ENCODE assay signal across 9 mouse cellular contexts in the genomic region with DNA sequence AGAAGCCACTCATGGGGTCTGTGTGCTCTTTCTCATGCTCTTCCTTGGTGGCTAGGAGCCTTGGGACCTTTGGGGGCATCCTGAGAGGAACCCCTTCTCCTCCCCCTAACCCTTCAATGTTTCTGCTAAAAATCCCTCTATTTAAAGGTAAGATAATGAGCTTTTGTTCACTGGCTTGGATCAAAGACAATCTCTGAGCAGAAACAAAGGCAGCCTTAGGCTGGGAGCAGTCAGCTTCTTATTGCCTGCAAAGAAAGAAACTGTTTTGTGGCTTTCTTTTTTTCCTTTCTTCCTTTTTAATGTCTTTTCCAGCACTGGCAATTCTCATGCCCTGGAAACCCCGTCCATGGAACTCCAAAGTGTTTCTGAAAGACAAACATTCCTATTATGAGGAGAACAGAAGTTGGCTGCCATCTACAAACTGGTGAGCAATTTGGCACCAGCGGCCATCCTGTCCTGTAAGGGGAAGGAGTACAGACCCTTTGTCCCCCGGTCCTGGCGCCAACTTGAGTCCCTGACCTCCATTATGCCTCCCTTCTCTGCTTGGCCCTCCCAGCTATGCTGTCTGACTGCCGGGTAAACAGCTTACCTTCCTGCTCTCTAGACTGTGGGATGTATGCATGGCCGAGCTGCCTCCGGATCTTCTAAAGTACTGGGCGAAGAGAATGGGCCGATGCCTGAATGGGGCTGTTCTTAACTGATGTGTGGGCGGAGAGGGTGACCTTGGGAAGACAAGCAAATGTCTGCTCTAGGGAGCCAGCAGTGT. TPM values are rescaled to one million over a fixed set of nuclear protein-coding genes. Genes with fewer than 3 reads are reported as not detected.
A peak's percentile ranks its signal among the peaks of the same experiment; 100 is the strongest.
DNase-seq lines count a peak whose midpoint lies in the region; ATAC-seq and TF ChIP-seq lines count a peak whose summit lies in the region.
"Had no signal": no experiment of that assay in that cellular context is flagged by ENCODE, and none has a peak within 500 bp of the region (broad histone marks: within the 10 kb centered on the region; RNA-seq: fewer than 3 reads in every experiment).

No protein-coding gene starts in this region.

- 19% methylated on average over 10 of the region's 10 CpGs for WGBS in hindbrain, postnatal 0 days
- 18% methylated on average over 10 of the region's 10 CpGs for WGBS in midbrain, embryonic 12.5 days
- WGBS in intestine, postnatal 0 days = 70% methylated on average over 10 of the region's 10 CpGs

- no peaks in the 10 kb centered on the region for H3K27me3 ChIP-seq in hindbrain, postnatal 0 days (ENCODE audit: insufficient read depth, low read length)
- H3K27me3 ChIP-seq in midbrain, embryonic 12.5 days = no peaks in the 10 kb centered on the region
- H3K27me3 ChIP-seq in intestine, postnatal 0 days (replicated peaks; ENCODE audit: control insufficient read depth, insufficient read depth, low read length) = no peaks in the 10 kb centered on the region

- TF ChIP-seq CTCF in hindbrain, postnatal 0 days (IDR thresholded peaks at IDR 0.05; ENCODE audit: low read depth) = no peak
- TF ChIP-seq CTCF in intestine, postnatal 0 days (IDR thresholded peaks at IDR 0.05; ENCODE audit: low read depth) = no peak

- H3K9me3 ChIP-seq in hindbrain, postnatal 0 days (ENCODE audit: low read length) = no peaks in the 10 kb centered on the region
- no peaks in the 10 kb centered on the region for H3K9me3 ChIP-seq in midbrain, embryonic 12.5 days
- H3K9me3 ChIP-seq in intestine, postnatal 0 days (ENCODE audit: control insufficient read depth) = no peaks in the 10 kb centered on the region

- no peaks in the 10 kb centered on the region for H3K36me3 ChIP-seq in hindbrain, postnatal 0 days (ENCODE audit: insufficient read depth, low read length)
- no peaks in the 10 kb centered on the region for H3K36me3 ChIP-seq in midbrain, embryonic 12.5 days
- no peaks in the 10 kb centered on the region for H3K36me3 ChIP-seq in intestine, postnatal 0 days (ENCODE audit: control insufficient read depth, insufficient read depth)

- no peak overlapping the region for H3K4me2 ChIP-seq in hindbrain, postnatal 0 days (ENCODE audit: low read depth, low read length)
- H3K4me2 ChIP-seq in midbrain, embryonic 12.5 days (replicated peaks) = no peak overlapping the region
- no peak overlapping the region for H3K4me2 ChIP-seq in intestine, postnatal 0 days (replicated peaks; ENCODE audit: low read depth)

- 0 out of 2 replicates have a peak, but pooled peaks cover 4% of the 10 kb centered on the region for H3K4me1 ChIP-seq in hindbrain, postnatal 0 days (ENCODE audit: insufficient read depth, low read length)
- H3K4me1 ChIP-seq in midbrain, embryonic 12.5 days = peaks cover 43% of the 10 kb centered on the region
- no peaks in the 10 kb centered on the region for H3K4me1 ChIP-seq in intestine, postnatal 0 days (replicated peaks; ENCODE audit: control insufficient read depth, insufficient read depth, low read length)

- H3K4me3 ChIP-seq in hindbrain, postnatal 0 days (ENCODE audit: low read length) = no peak overlapping the region
- no peak overlapping the region for H3K4me3 ChIP-seq in midbrain, embryonic 12.5 days
- no peak overlapping the region for H3K4me3 ChIP-seq in intestine, postnatal 0 days (ENCODE audit: low read depth, low read length)

- DNase-seq in heart, adult 11 months = peak; percentile 91
- DNase-seq in heart, adult 18-20 months = no peak
- DNase-seq in embryo, embryonic 9.5 days (ENCODE audit: extremely low spot score) = peak; percentile 42
- peak; percentile 85 for DNase-seq in hindbrain, postnatal 0 days (ENCODE audit: low spot score)
- no peak for DNase-seq in spleen, postnatal 14 days (ENCODE audit: low spot score in 2 of 2)
- DNase-seq in spleen, postnatal 10 days (ENCODE audit: low spot score in 2 of 2) = no peak

- H3K9ac ChIP-seq in hindbrain, postnatal 0 days (replicated peaks; ENCODE audit: low read length) = no peak overlapping the region
- no peak overlapping the region for H3K9ac ChIP-seq in midbrain, embryonic 12.5 days (replicated peaks)
- no peak overlapping the region for H3K9ac ChIP-seq in intestine, postnatal 0 days (ENCODE audit: low read depth, low read length)

- peak overlapping the region; percentile 82 for H3K27ac ChIP-seq in hindbrain, postnatal 0 days
- peak overlapping the region; percentile 73 for H3K27ac ChIP-seq in midbrain, embryonic 12.5 days (replicated peaks)
- no peak overlapping the region for H3K27ac ChIP-seq in intestine, postnatal 0 days (ENCODE audit: low read depth, low read length)

- peak; percentile 97 for ATAC-seq in hindbrain, postnatal 0 days
- ATAC-seq in midbrain, embryonic 12.5 days (ENCODE audit: low FRiP score, low read depth) = peak; percentile 70; the same call in 1 of the 2 replicates
- ATAC-seq in intestine, postnatal 0 days = no peak

RNA-seq across cellular contexts. Expression of a gene that starts 56.4 kb away (rescaled TPM):
- not detected for total RNA-seq in heart, adult 18-20 months (2021)
- not detected in 2 replicates for total RNA-seq in hindbrain, postnatal 0 days (2014; rRNA removed)
- not detected in 2 replicates for polyA plus RNA-seq in hindbrain, postnatal 0 days (2015; fragmentation: Nextera tagmentation; extraction: Ambion mirVana)
- polyA plus RNA-seq in midbrain, embryonic 12.5 days (2016; fragmentation: Nextera tagmentation; extraction: Ambion mirVana) = not detected in 2 replicates
- polyA plus RNA-seq in intestine, postnatal 0 days (2015; fragmentation: Nextera tagmentation; extraction: Ambion mirVana) = not detected in 2 replicates
- polyA plus RNA-seq: C2C12 had no signal

Comparison
In these comparisons a context has a peak if more than half of its experiments do, and no peak if none do; other contexts are left out.
1. DNase-seq: peak in heart, adult 11 months (single experiment), embryo, embryonic 9.5 days (single experiment) and hindbrain, postnatal 0 days (single experiment); none in heart, adult 18-20 months (0 of 2), spleen, postnatal 14 days (0 of 2) and spleen, postnatal 10 days (0 of 2).